Mouse (Mus musculus) intestine, postnatal 0 days (tissue): ENCODE results near the gene Gas6. TPM values are rescaled to one million over a fixed set of nuclear protein-coding genes. Genes with fewer than 3 reads are reported as not detected.

ENCODE experiments used
- ATAC-seq: fragments of 200-750 bp; cut with Nextera tagmentation; 2 replicates; pipeline ENCODE4 v1.8.0; 2017; ENCODE audit warnings: mild to moderate bottlenecking, moderate TSS enrichment, moderate library complexity
- H3K27ac ChIP-seq: fragments of 300-500 bp; sonication (generic); 2 replicates; pipeline ENCODE4 v1.5.1; 2014; ENCODE audit warnings: mild to moderate bottlenecking, low read depth, low read length, moderate library complexity
- H3K27me3 ChIP-seq: fragments of 300-500 bp; sonication (generic); replicated peaks from 2 replicates; pipeline ENCODE4 v1.6.1; 2014; ENCODE audit warnings: low read length, mixed read lengths; ENCODE audit not compliant: control insufficient read depth, insufficient read depth
- H3K36me3 ChIP-seq: fragments of 300-500 bp; sonication (generic); 2 replicates; pipeline ENCODE4 v1.6.1; 2014; ENCODE audit warnings: mild to moderate bottlenecking, moderate library complexity; ENCODE audit not compliant: control insufficient read depth, insufficient read depth
- H3K4me1 ChIP-seq: fragments of 300-500 bp; sonication (generic); replicated peaks from 2 replicates; pipeline ENCODE4 v1.6.1; 2014; ENCODE audit warnings: antibody characterized with exemption, low read length, mixed read lengths; ENCODE audit not compliant: control insufficient read depth, insufficient read depth
- H3K4me2 ChIP-seq: fragments of 300-500 bp; sonication (generic); replicated peaks from 2 replicates; pipeline ENCODE4 v1.6.1; 2014; ENCODE audit warnings: low read depth, mild to moderate bottlenecking, moderate library complexity
- H3K4me3 ChIP-seq: fragments of 300-500 bp; sonication (generic); 2 replicates; pipeline ENCODE4 v1.5.1; 2014; ENCODE audit warnings: low read depth, low read length
- H3K9ac ChIP-seq: fragments of 300-500 bp; sonication (generic); 2 replicates; pipeline ENCODE4 v1.6.1; 2014; ENCODE audit warnings: mild to moderate bottlenecking, low read depth, low read length
- H3K9me3 ChIP-seq: fragments of 300-500 bp; sonication (generic); 2 replicates; pipeline ENCODE4 v1.6.1; 2016; ENCODE audit warnings: mixed run types; ENCODE audit not compliant: control insufficient read depth
- CTCF ChIP-seq: sonication (generic); IDR thresholded peaks from 2 replicates; pipeline ENCODE4 v1.5.1; 2016; ENCODE audit warnings: low read depth, mild to moderate bottlenecking, control low read depth, antibody characterized with exemption, moderate library complexity
- WGBS: fragments of 180-500 bp; shearing (Covaris S2); extraction: QIAGEN DNeasy Blood & Tissue Kit; methylation state at CpG from one replicate; pipeline ENCODE4 v1.1.7; 2014; 5-methylcytosine and 5-hydroxymethylcytosine counted together
- polyA plus RNA-seq: library from polyadenylated mRNA; unstranded; fragments of >200 nt; fragmentation: Nextera tagmentation; extraction: Ambion mirVana; gene quantifications from 2 replicates; pipeline ENCODE4 v1.2.1, GENCODE M21; 2015

Gas6 gene
- polyA plus RNA-seq, 1 experiment from 2014 or later: 77.3 TPM

DNA sequence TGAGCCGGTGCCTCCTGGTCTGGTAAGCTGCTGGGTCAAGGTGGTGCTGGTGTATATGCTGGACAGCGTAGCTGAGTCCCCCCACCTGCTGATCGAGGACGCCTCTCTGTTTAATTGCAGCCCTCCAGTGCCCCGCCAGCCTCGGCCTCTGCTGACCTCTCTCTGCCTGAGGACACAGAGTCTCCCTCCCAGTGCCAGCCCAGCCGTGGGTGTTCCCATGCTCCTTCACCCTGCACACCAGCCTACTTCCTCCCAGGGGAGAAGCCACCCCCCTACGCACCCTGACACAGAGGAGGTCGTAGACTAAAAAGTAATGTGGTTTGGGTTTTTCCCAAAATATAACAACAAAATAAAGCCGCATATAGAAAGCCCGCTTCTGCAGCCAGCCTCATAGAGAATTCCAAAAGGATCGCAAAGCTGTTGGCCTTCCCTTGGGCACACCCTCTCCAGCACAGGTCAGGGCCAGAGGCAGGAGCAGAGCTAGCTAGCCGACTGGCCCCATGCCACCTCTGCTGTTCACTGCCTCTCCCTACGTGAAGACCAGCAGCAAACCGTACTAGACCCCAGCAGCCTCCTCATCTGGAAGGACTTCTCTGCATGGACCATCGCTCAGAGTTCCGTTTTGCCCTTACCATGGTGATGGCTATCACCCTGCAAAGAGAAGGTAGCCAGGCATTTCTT, 33.1 kb downstream of the Gas6 start:
- H3K9me3 ChIP-seq: no peaks in the 10 kb centered on the region
- no peak overlapping the region for H3K9ac ChIP-seq
- H3K36me3 ChIP-seq: peaks cover 5% of the 10 kb centered on the region; the same call in 1 of the 2 replicates
- H3K4me1 ChIP-seq: no peaks in the 10 kb centered on the region
- H3K4me2 ChIP-seq: no peak overlapping the region
- TF ChIP-seq CTCF: no peak
- H3K27ac ChIP-seq: no peak overlapping the region
- no peaks in the 10 kb centered on the region for H3K27me3 ChIP-seq
- no peak overlapping the region for H3K4me3 ChIP-seq
- WGBS: 77% methylated on average over 17 of the region's 17 CpGs
- ATAC-seq: no peak

DNA sequence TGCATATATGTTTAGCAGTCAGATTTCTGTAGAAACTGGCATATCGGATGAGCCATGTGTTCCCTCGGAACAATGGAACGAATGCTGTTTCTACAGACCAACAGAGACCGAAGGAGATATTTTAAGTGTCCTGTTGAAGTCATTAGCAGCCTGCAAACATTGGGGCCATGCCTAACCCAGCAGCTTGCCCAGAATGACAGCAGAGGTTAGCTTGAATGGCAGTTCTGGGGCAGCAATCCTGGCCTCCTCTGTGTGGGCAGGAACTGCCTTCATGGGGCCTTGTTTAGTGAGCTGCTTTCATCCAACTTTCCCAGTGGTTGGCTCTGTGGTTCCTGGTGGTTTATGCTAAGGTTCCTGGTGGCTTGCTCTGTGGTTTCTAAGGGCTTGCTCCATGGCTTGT, 34.9 kb downstream of the Gas6 start:
- Histone ChIP-seq H3K27me3 (no peaks in the 10 kb centered on the region), H3K9me3 (no peaks in the 10 kb centered on the region), H3K9ac (no peak overlapping the region), H3K27ac (no peak overlapping the region), H3K4me1 (no peaks in the 10 kb centered on the region), H3K4me3 (no peak overlapping the region), H3K4me2 (no peak overlapping the region), H3K36me3 (no peaks in the 10 kb centered on the region; the same call in 1 of the 2 replicates)
- no peak for TF ChIP-seq CTCF
- WGBS: 93% methylated on average over 4 of the region's 4 CpGs
- no peak for ATAC-seq

DNA sequence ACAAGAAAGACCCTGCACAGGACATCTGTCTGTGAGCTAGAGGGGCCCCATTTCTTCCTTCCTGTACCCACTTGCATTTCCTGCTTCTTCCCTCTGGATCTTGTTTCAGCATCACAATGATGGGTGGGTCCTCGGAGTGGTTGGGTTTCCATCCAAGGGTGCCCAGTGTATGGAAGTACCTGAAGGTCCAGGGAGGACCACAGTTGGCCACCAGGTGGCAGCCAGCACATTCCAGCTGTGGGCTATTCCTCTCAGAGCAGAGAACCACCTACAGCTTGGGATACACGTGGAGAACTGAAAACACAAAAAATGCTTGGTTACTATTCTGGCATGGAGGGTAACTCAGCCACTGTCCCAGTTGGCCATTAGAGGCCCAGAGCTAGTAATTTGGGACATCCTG, 39.0 kb downstream of the Gas6 start:
- Histone ChIP-seq H3K9me3 (no peaks in the 10 kb centered on the region), H3K27me3 (no peaks in the 10 kb centered on the region), H3K4me3 (no peak overlapping the region), H3K4me2 (no peak overlapping the region), H3K36me3 (no peaks in the 10 kb centered on the region), H3K4me1 (no peaks in the 10 kb centered on the region), H3K27ac (no peak overlapping the region), H3K9ac (no peak overlapping the region)
- WGBS: 24% methylated on average over 2 of the region's 2 CpGs
- peak; percentile 91 for TF ChIP-seq CTCF
- ATAC-seq: no peak

DNA sequence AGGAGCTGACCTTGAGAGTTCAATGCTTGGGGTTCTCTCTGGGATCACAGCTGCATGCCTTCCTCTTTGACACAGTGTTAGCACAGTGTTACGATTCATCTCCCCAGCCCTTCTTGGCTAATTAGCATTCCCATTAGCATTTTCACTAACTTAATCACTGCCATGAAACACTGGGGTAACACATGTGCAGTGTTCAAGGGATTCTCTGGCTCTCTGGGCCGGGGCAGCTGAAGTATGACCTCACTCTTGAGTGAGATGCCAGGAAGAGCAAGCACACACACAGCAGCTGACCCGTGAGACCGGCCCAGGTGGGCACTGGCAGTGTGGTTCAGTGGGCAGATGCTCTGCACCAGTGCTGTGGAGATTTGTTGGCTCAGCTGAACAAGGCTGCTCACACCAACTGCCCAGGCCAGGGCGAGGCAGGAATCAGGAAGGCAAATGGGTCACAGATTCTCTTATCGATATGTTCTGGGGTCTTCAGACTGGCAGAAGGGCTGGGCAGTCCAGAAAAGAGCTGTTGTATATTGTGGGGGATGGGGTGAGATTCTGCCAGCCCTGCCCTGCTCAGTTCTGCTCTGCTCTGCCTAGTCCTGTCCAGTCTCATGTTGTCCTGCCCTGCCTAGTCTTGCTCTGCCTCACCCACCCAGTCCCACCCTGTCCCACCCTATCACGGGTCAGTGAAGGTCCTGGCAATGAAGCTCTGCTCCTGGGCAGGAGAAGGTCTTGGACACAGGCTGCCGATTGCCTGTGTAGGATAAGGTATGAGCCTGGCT, 39.8 kb downstream of the Gas6 start:
- 67% methylated on average over 8 of the region's 8 CpGs for WGBS
- H3K4me3 ChIP-seq: no peak overlapping the region
- no peaks in the 10 kb centered on the region for H3K4me1 ChIP-seq
- no peak for ATAC-seq
- H3K27ac ChIP-seq: no peak overlapping the region
- H3K9ac ChIP-seq: no peak overlapping the region
- no peaks in the 10 kb centered on the region for H3K36me3 ChIP-seq
- H3K27me3 ChIP-seq: no peaks in the 10 kb centered on the region
- no peak for TF ChIP-seq CTCF
- no peak overlapping the region for H3K4me2 ChIP-seq
- no peaks in the 10 kb centered on the region for H3K9me3 ChIP-seq

DNA sequence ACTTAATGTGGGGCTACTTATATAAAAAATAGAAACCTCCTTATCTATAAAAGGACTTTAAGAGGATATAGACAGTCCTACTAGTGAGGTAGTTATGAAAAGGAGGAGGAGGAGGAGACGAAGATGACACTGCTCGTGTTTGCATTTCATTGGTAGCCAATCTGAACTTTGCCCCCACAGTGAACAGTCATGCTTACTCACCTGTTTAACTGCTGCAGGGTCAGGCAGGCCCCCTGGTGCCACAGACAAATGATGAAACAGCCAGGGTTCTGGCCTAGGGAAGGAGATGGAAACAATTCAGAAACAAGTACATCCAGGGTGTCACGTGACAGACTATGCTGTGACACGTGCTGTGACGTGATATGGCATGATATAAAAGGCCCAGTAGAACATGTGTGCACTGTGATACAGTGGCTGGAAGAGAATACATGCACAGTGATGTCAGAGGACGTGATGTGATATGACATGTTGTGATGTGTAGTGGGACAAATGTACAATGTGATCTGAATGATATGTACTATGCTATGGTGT, 42.5 kb downstream of the Gas6 start:
- Histone ChIP-seq H3K4me2 (no peak overlapping the region), H3K36me3 (no peaks in the 10 kb centered on the region), H3K4me3 (no peak overlapping the region), H3K27me3 (no peaks in the 10 kb centered on the region), H3K9ac (no peak overlapping the region), H3K4me1 (no peaks in the 10 kb centered on the region), H3K27ac (no peak overlapping the region), H3K9me3 (no peaks in the 10 kb centered on the region)
- peak; percentile 57; the same call in 1 of the 2 replicates for ATAC-seq
- 49% methylated on average over 6 of the region's 6 CpGs for WGBS
- TF ChIP-seq CTCF: no peak

DNA sequence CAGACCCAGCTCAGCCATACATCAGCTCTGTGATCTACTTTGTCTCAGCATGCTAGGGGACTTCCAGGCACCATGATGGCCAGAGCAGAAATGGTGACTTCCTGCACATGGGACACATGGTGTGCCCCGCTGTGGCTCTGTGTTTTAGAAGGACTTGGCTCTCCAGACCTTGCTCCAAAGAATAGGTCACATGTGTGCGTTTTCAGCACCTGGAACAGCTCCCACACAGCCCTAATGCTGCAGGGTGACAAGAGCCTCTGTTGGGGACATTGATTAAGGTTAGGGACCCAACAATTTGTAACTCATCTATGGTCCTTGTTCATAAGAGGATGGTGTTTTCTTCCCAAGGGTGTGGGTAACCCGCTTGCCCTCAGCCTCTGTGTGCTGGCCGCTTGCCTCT, 46.1 kb downstream of the Gas6 start:
- Histone ChIP-seq H3K27me3 (no peaks in the 10 kb centered on the region), H3K4me2 (no peak overlapping the region), H3K27ac (no peak overlapping the region), H3K9ac (no peak overlapping the region), H3K4me3 (no peak overlapping the region), H3K36me3 (no peaks in the 10 kb centered on the region), H3K4me1 (no peaks in the 10 kb centered on the region), H3K9me3 (no peaks in the 10 kb centered on the region)
- ATAC-seq: no peak
- TF ChIP-seq CTCF: no peak
- 53% methylated on average over 4 of the region's 4 CpGs for WGBS
